Mouse (Mus musculus): Measurements from ENCODE around the gene Elavl1.

GRCm38 (mm10) chr8:4367808-4368207 is 42.6 kb upstream of the Elavl1 start:
- TF ChIP-seq MAX (IDR thresholded peaks at IDR 0.05; ENCODE audit: low read length), result no peak
- no peak for TF ChIP-seq CTCF (conservative IDR thresholded peaks at IDR 0.05 in 1 of 2, IDR thresholded peaks at IDR 0.05 in 1 of 2; ENCODE audit: low read depth in 2 of 2, low read length in 2 of 2)
- no peak for TF ChIP-seq POLR2A (IDR thresholded peaks at IDR 0.05; ENCODE audit: low read depth, low read length)
- no peak for TF ChIP-seq RCOR1 (conservative IDR thresholded peaks at IDR 0.05; ENCODE audit: low read depth, low read length)

Data from CH12.LX (cell line).